Mouse (Mus musculus): ENCODE results near the gene Slc5a5.
A peak's percentile ranks its signal among the peaks of the same experiment; 100 is the strongest.

Gene Slc5a5

DNA sequence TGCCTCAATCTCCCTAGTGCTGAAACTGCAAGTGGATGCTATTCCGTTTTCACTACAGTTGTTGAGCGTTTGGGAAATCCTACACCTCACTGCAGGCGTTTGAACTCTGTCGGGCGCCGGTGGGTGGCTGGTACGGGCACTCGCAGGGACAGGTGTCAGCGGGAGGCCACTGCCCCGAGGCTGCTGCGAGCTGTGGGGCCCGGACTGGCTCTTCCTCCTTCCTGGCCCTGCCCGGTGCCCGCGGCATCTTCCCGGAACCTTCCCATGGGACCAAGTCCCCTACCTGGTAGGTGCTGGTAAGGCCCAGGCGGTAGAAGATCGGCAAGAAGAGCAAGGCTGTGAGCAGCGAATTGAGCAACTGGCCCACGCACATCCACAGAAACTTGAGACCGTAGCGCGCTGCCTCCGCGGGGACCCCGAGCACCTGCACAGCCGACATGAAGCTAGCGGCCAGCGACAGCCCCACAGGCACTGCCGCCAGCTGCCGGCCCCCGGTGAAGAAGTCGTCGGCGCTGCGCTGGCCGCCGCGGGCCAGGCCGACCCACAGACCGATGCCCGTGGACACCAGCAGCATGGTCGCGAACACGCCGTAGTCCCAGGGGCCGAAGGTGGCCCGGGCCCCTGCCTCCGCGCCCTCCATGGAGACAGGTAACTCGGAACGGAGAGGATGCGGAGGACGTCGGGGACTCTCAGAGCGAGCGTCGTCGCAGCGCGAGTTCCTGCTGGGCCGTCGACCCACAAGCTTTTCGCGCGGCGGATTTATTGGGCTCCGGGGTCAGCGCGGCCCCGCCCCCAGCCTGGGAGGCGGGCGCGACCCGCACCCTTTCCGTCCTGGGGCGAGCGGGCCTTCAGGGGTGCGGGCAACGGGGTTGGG lies at the start of gene Slc5a5:
Slc5a5 (minus strand) TSS at position 736 of the 874 bp plus-strand sequence.
- DNase-seq (ENCODE audit: low spot score in 2 of 2): no peak

DNA sequence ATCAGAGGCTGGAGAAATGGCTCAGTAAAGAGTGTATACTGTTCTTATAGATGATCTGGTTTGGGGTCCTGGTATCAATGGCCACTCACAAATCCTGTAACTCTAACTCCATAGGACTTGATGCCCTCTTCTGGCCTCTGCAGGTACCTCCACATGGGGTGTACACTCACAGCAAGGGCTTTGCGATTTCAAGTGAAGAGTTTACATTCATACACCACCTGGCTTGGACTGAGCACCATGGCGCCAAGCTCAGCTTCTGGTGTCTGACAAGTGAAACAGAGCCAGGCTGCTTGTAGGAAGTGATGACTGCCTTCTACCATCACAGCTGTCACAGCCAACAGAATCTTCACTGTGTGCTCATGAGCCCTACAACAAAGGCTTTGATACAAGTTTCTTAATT lies 48.9 kb upstream of the Slc5a5 start:
- DNase-seq (ENCODE audit: low spot score in 2 of 2): no peak

- DNase-seq (ENCODE audit: low spot score in 2 of 2): no peak
Measured at GRCm38 (mm10) chr8:70937200-70937599, 44.6 kb upstream of the Slc5a5 start.

- DNase-seq (ENCODE audit: low spot score in 2 of 2): peak in 1 of 2 experiments; percentile 40
Measured at GRCm38 (mm10) chr8:70934786-70935185, 42.2 kb upstream of the Slc5a5 start.

DNA sequence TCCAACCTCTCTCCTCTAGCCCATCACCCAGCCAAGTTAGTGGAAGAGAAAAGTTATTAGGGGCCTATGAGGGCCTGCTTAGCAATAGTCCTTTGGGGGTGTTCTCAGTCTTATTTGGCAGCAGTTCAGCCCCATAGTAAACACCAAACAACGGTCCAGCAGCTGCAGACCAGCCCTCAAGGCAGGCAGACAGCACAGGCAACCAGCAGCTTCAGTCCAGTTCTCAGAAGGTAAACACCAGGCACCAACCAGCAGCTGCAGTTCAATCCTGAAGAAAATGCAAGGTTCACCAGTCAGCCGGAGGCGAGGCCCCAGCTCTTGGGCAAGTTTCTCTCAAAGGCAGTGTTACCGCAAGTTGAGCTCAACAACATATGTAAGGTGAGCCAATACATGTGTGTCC lies 40.5 kb upstream of the Slc5a5 start:
- no peak for DNase-seq (ENCODE audit: low spot score in 2 of 2)

DNA sequence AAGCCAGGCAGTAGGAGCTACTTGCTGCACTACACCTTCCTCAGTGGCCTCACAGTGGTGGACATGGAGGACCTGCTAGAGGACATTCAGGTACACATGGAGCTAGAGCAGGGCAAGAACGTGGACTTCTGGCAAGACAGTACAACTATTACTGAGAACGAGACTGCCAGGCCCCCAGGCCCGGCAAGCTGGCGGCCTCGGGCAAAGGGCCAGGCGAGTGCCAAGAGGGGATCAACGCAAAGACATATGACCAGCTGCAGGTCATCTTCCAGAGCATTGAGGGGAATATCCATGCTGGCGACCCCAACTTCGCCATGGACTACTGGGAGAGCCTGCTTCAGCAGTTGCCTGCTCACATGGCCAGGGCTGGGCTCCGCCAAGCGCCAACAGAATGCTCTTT lies 39.2 kb upstream of the Slc5a5 start:
- peak in 1 of 2 experiments; percentile 21 for DNase-seq (ENCODE audit: low spot score in 2 of 2)

DNA sequence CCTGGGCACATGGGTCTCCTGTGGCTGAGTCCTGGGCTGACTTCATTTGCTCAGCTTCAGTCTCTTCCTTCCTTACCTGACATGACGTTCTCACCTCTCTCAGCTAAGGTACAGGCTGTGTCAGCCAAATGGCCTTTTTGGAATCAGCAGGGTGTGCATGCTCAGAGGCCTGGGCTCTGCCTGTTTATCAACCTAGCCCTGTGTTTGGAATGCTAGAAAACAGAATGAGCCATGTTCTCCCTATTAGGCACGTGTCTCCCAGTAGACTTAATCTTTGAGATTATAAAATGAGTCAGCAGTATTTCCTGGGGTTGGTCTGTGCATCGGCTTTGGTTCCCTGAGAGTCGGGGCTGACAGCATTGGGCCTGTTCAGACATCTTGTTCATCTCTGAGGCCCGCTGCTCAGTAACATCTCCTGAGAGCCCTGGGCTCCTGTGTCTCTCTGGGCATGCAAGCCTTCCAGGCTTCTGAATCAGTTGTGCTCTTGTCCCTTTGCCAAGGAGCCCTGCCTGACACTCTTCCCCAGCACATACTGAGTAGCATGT lies 36.3 kb upstream of the Slc5a5 start:
- no peak for DNase-seq (ENCODE audit: low spot score in 2 of 2)

GRCm38 (mm10) chr8:70928096-70928495 lies 35.5 kb upstream of the Slc5a5 start:
- peak in 1 of 2 experiments; percentile 19 for DNase-seq (ENCODE audit: low spot score in 2 of 2)

- peak in 1 of 2 experiments; percentile 19 for DNase-seq (ENCODE audit: low spot score in 2 of 2)
Measured at GRCm38 (mm10) chr8:70926396-70926795, 33.8 kb upstream of the Slc5a5 start.

DNA sequence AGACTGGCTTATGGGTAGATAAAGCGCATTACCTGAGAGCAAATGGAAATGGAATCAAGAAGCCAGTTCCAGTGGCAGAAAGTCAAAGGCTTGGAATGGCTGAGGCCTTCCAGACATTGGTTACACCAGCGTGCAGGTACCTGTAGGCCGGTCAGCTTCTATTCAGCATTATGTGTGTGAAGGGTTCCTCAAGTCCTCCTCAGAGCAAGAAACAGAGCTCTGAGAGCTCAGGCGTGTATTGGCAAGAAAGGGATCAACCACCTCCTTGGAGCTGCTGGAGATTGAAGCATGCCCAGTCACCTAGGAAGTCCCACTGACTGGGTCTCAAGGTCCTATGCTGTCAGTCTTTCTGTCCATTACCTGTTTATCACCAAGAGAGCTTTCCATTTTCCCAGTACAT lies 33.2 kb upstream of the Slc5a5 start:
- no peak for DNase-seq (ENCODE audit: low spot score in 2 of 2)

DNA sequence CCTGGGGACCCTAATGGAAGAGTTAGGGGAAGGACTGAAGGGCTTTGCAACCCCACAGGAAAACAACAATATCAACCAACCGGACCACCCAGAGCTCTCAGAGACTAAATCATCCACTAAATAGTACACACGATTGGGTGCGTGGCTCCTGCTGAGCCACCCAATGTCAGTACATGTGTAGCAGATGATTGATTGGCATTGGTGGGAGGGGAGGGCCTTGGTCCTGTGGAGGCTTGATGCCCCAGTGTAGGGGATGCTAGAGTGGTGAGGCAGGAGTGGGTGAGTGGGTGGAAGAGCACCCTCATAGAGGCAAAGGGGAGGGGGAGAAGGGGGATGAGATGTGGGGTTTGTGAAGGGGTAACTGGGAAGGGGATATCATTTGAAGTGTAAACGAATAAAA lies 31.6 kb upstream of the Slc5a5 start:
- DNase-seq (ENCODE audit: low spot score in 2 of 2): peak; percentile 11 to 16

DNA sequence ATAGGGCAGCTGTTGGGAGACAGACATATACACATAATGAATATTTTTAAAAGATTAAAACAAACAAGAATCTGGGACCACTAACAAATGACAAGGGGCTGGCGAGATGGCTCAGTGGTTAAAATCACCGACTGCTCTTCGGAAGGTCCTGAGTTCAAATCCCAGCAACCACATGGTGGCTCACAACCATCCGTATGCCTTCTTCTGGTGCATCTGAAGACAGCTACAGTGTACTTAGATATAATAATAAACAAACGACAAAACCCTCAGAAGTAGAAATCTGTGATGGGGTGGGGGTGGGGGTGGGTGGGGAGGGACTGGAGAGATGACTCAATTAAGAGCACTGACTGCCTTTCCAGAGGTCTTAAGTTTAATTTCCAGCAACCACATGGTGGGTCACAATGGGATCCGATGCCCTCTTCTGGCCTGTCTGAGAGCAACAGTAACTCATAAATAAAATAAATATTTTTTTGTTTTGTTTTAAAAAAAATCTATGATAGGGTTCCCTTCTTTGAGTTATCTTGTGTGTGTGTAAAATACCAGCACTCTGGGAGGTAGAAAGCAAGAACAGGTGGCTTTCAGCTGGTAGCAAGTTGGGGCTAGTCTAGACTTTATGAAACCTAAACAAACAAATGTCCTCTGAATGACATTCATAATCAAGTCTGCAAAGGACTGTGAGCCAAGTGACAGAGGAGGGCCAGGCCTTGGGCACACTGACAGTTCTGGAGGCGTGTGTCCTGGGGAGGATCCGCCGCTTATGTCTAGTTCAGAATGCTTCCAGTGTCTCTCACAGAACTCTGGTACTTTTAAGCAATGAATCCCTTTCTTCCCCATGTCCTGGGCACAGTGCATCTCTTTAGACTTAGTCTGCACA lies 27.7 kb upstream of the Slc5a5 start:
- DNase-seq (ENCODE audit: low spot score in 2 of 2): peak in 1 of 2 experiments; percentile 18

DNA sequence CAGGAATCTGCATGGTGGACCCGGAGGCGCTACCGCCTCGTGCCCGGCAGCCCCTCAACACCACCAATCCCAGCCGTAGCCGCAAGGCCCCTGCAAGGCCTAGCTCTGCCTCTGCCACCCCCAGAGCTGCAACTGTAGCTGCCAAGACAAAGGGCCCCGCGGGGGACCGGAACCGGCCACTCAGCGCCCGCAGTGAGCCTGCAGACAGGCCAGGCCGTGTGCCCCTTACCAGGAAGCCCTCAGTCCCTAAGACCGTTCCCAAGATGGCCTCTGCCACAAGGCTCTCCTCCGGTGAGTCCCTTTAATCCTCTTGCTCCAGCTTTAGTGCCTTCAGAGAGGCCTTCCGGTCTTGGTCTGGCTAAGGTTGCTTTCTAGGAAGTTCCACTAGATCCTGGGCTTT lies 22.1 kb upstream of the Slc5a5 start:
- DNase-seq (ENCODE audit: low spot score in 2 of 2): no peak

GRCm38 (mm10) chr8:70913523-70913922 lies 21.0 kb upstream of the Slc5a5 start:
- no peak for DNase-seq (ENCODE audit: low spot score in 2 of 2)

DNA sequence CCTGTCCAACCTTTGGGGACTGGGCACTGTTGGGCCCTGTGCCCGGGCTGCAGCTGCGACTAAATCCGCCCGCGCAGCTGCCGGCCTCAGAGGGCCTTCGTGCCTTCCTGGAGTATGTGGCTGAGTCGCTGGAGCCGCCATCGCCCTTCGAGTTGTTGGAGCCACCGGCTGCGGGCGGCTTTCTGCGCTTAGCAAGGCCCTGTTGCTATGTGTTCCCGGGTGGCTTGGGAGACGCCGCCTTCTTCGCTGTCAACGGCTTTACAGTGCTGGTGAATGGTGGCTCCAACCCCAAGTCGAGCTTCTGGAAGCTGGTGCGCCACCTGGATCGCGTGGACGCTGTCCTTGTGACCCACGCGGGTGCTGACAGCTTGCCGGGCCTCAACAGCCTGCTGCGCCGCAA lies 20.4 kb upstream of the Slc5a5 start:
- DNase-seq (ENCODE audit: low spot score in 2 of 2): no peak

DNA sequence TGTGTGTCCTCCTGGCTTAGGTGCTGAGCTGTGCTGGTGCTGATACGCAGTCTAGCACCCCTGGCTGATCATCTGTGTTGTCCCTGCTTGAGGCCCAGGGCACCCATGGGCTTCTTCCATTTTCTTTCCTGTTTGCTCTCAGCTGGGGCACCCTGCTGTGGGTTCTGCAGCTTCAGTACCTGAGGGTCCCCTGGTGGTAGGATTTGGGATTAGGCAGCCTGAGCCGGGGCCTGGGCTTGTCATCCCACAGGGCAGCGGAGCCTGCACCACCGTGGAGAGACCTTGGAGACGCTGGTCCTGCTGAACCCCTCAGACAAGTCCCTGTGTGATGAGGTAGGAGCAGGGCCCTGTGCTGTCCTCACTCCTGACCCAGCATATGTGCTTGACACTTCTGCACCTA lies 19.0 kb upstream of the Slc5a5 start:
- no peak for DNase-seq (ENCODE audit: low spot score in 2 of 2)

DNA sequence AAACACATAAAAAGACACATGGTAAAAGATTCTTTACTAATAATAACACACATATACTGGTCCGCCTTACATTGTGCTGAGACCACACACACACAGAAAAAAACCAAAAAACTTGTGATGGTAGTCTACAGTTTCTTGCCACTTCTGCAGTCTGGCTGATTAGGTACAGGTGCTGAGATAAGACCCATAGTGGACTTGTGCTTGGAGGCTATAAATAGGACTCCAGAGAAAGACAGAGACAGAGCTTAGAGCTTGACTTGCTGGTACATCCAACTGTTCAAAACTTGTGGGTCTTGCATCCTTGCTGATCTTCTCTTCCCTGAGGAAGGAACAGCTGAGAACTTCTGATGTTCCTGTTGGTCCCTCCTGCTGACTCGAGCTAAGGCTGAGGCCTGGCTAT lies 15.0 kb upstream of the Slc5a5 start:
- no peak for DNase-seq (ENCODE audit: low spot score in 2 of 2)

GRCm38 (mm10) chr8:70905831-70906736 lies 13.5 kb upstream of the Slc5a5 start, which contains the start of gene Map1s:
Map1s (plus strand) TSS chr8:70905932.
- peak; percentile 93 to 94 for DNase-seq (ENCODE audit: low spot score in 2 of 2)

GRCm38 (mm10) chr8:70905463-70905830 lies 12.9 kb upstream of the Slc5a5 start:
- no peak for DNase-seq (ENCODE audit: low spot score in 2 of 2)

DNA sequence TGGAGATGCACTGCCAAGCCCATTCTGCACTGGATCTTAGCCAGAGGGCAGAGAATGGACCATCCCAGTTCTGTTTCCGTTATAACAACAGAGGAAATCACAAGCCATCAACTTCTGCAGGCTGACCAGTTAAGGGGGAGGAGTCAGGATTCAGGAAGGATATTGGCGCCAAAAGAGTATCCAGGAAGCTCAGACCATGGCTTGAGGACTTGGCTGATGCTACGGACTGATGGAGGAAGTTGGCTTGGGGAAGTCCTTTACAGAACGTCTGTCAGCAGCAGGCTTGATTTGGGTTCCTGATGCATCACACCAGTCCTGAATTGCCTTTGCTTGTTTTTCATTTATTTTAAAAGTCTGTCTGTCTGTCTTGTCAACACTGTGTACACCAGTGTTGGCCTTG lies 12.0 kb upstream of the Slc5a5 start:
- DNase-seq (ENCODE audit: low spot score in 2 of 2): peak in 1 of 2 experiments; percentile 61

DNA sequence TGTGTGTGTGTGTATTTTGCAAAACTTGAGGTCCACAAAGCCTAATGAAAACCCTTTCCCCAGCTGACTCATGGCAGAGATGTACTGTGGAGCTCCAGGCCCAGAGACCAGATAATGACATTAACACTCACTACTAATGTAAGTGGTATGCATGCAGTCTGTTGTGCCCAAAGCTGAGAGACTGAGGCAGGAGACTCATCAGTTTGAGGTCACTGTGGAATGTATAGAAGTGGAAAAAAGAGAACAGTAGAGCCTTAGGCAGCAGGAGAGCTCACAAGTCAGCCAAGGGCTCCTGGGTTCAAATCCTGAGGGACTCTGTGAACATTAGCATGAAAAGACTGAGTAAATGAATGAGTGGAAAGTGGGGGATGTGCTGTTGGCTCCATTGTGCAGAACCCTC lies 11.0 kb upstream of the Slc5a5 start:
- DNase-seq (ENCODE audit: low spot score in 2 of 2): no peak
